Mouse (Mus musculus): ENCODE measurements around the gene Ncan.

- no peak for TF ChIP-seq CTCF (IDR thresholded peaks at IDR 0.05; ENCODE audit: extremely low read depth, insufficient read depth, insufficient read length, insufficient replicate concordance)
- TF ChIP-seq POLR2A (IDR thresholded peaks at IDR 0.05; ENCODE audit: low read depth, low read length): no peak
These were observed 47.0 kb downstream of the Ncan start for GRCm38 (mm10) chr8:70073682-70074081.
